Mouse (Mus musculus): Measurements from ENCODE around the gene Map2k4.

DNA sequence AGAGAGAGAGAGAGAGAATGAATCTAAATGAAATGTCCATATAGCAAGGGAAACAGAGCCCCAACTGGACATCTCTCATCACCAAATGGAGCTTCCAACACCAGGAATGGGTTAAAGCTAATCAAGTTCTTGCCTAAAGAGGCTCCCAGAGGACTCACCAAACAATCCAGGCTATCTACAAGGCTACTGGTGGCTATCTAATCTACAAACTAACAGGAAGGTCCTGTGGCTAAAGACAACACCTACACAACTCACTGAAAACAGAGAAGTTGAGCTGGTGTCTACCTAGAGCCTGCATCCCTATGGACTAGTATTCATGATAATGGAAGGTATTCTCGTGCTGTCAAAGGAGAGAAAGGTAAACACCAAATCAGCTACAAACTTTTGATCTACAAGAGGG lies 28.7 kb downstream of the Map2k4 start:
- TF ChIP-seq POLR2A (IDR thresholded peaks at IDR 0.05; ENCODE audit: control insufficient read depth, extremely low read depth, insufficient read depth, low read length, poor library complexity) (no peak), CTCF (IDR thresholded peaks at IDR 0.05; ENCODE audit: borderline replicate concordance, control insufficient read depth, extremely low read depth, insufficient read depth, low read length, poor library complexity) (no peak)

Measured in thymus, adult 2 months (tissue).